Mouse (Mus musculus): ENCODE measurements around the gene Slc35e2. TPM values are rescaled to one million over a fixed set of nuclear protein-coding genes. Genes with fewer than 3 reads are reported as not detected.
"Not testable (repeated sequence)": the region's sequence is repeated elsewhere in the genome, so short reads cannot be mapped to it uniquely, and the experiment has no call there.

The Slc35e2 gene
- total RNA-seq, 4 experiments from 2014 or later = 6.2 to 7.8 (median 6.9) TPM

- no peak for DNase-seq (ENCODE audit: low spot score)
Observed at GRCm38 (mm10) chr4:155669598-155670075, 68.4 kb downstream of the Slc35e2 start.

- DNase-seq (ENCODE audit: low spot score) = not testable (repeated sequence)
Observed at GRCm38 (mm10) chr4:155670236-155670635, 69.0 kb downstream of the Slc35e2 start.

- no peak for DNase-seq (ENCODE audit: low spot score)
Observed at GRCm38 (mm10) chr4:155672082-155672481, 70.9 kb downstream of the Slc35e2 start.

Other genes with a start within 250 kb of the Slc35e2 start
- gene Prkcz, start 240.1 kb upstream of the Slc35e2 start, total RNA-seq (2022) = 1 to 10 TPM; 4.1 to 7.8 (median 5.5) TPM
- gene Gabrd, start 203.3 kb upstream of the Slc35e2 start, total RNA-seq (2022) = not detected
- under 1 TPM; 0.19 to 0.38 (median 0.27) TPM for gene Cfap74, start 192.2 kb upstream of the Slc35e2 start, total RNA-seq (2022)
- gene Tmem52, start 132.3 kb upstream of the Slc35e2 start, total RNA-seq (2022) = 1 to 10 TPM; 4.2 to 9.6 (median 6.2) TPM
- 100 to 1,000 TPM; 136 to 150 (median 142) TPM for gene Gnb1, start 110.1 kb upstream of the Slc35e2 start, total RNA-seq (2022)
- 10 to 100 TPM; 23.8 to 30.2 (median 29.1) TPM for gene Nadk, start 39.0 kb upstream of the Slc35e2 start, total RNA-seq (2022)
- gene Cdk11b, start 23.4 kb downstream of the Slc35e2 start, total RNA-seq (2022) = 10 to 100 TPM; 29.2 to 37.0 (median 30.2) TPM
- not detected for gene Gm10563, start 44.0 kb downstream of the Slc35e2 start, total RNA-seq (2022)
- 1 to 10 TPM; 6.7 to 9.0 (median 7.4) TPM for gene Mmp23, start 52.0 kb downstream of the Slc35e2 start, total RNA-seq (2022)
- gene Mib2, start 67.8 kb downstream of the Slc35e2 start, total RNA-seq (2022) = 10 to 100 TPM; 25.4 to 30.1 (median 27.1) TPM
- 1 to 10 TPM in 3 of 4 experiments, under 1 TPM in 1; 0.98 to 2.4 (median 1.3) TPM for gene Fndc10, start 92.9 kb downstream of the Slc35e2 start, total RNA-seq (2022)
- 10 to 100 TPM; 43.2 to 53.5 (median 51.2) TPM for gene Ssu72, start 103.4 kb downstream of the Slc35e2 start, total RNA-seq (2022)
- under 1 TPM in 3 of 4 experiments, not detected in 1; 0.11 to 0.81 (median 0.13) TPM for gene Tmem240, start 133.4 kb downstream of the Slc35e2 start, total RNA-seq (2022)
- gene Atad3a, start 159.7 kb downstream of the Slc35e2 start, total RNA-seq (2022) = 10 to 100 TPM; 34.9 to 45.7 (median 40.8) TPM
- 1 to 10 TPM; 5.6 to 9.8 (median 8.1) TPM for gene Vwa1, start 173.3 kb downstream of the Slc35e2 start, total RNA-seq (2022)
- 1 to 10 TPM in 1 of 4 experiments, under 1 TPM in 3; 0.66 to 1.1 (median 0.81) TPM for gene Tmem88b, start 184.5 kb downstream of the Slc35e2 start, total RNA-seq (2022)
- gene Ankrd65, start 189.0 kb downstream of the Slc35e2 start, total RNA-seq (2022) = not detected
- gene Mrpl20, start 201.5 kb downstream of the Slc35e2 start, total RNA-seq (2022) = 10 to 100 TPM; 78.5 to 86.8 (median 80.6) TPM
- 10 to 100 TPM; 20.3 to 30.7 (median 26.2) TPM for gene Ccnl2, start 211.1 kb downstream of the Slc35e2 start, total RNA-seq (2022)
- gene Aurkaip1, start 229.9 kb downstream of the Slc35e2 start, total RNA-seq (2022) = 100 to 1,000 TPM; 112 to 128 (median 117) TPM
- gene Mxra8, start 238.3 kb downstream of the Slc35e2 start, total RNA-seq (2022) = 10 to 100 TPM; 19.7 to 30.4 (median 24.4) TPM
- gene Dvl1, start 246.0 kb downstream of the Slc35e2 start, total RNA-seq (2022) = 10 to 100 TPM; 41.3 to 50.7 (median 49.8) TPM